Mouse (Mus musculus) mammary gland, adult 2 months (tissue): ENCODE measurements around the gene Sdf2. TPM values are rescaled to one million over a fixed set of nuclear protein-coding genes. Genes with fewer than 3 reads are reported as not detected.

ENCODE experiments used
- polyA plus RNA-seq: library from polyadenylated mRNA; depleted of rRNA; stranded (reverse); fragments of >200 nt; gene quantifications from 2 replicates; pipeline ENCODE4 v1.2.3, GENCODE M21; 2012; ENCODE audit warnings: low replicate concordance; rRNA removed

Sdf2 gene
- polyA plus RNA-seq: 74.7 and 130 TPM in 2 replicates

GRCm38 (mm10) chr11:78245627-78246317 lies at the start of gene Sdf2, which contains the start of gene Supt6:
Gene Sdf2, plus strand, starts transcription at chr11:78245746.
Gene Supt6, minus strand, starts transcription at chr11:78245987.

GRCm38 (mm10) chr11:78261380-78262352 lies 16.1 kb downstream of the Sdf2 start, which contains the start of gene 2610507B11Rik:
Gene 2610507B11Rik, plus strand, starts transcription at chr11:78261752.

GRCm38 (mm10) chr11:78290654-78291053 lies 45.1 kb downstream of the Sdf2 start, which contains the start of gene BC030499:
Gene BC030499, plus strand, starts transcription at chr11:78290841.

GRCm38 (mm10) chr11:78301357-78302084 lies 56.0 kb downstream of the Sdf2 start, which contains the start of gene Spag5:
Gene Spag5, plus strand, starts transcription at chr11:78301529.

Other genes with a start within 250 kb of the Sdf2 start
- gene Dhrs13, start 213.5 kb upstream of the Sdf2 start, polyA plus RNA-seq: 3.6 and 4.5 TPM in 2 replicates
- 111 and 198 TPM in 2 replicates for gene Flot2, start 207.8 kb upstream of the Sdf2 start, polyA plus RNA-seq
- gene Eral1, start 165.4 kb upstream of the Sdf2 start, polyA plus RNA-seq: 34.6 and 57.5 TPM in 2 replicates
- gene Fam222b, start 151.1 kb upstream of the Sdf2 start, polyA plus RNA-seq: 16.2 and 28.6 TPM in 2 replicates
- gene Traf4, start 80.2 kb upstream of the Sdf2 start, polyA plus RNA-seq: 63.0 and 125 TPM in 2 replicates
- gene Nek8, start 69.1 kb upstream of the Sdf2 start, polyA plus RNA-seq: 21.0 and 21.1 TPM in 2 replicates
- 120 and 266 TPM in 2 replicates for gene Tlcd1, start 69.0 kb upstream of the Sdf2 start, polyA plus RNA-seq
- 123 and 258 TPM in 2 replicates for gene Rpl23a, start 62.2 kb upstream of the Sdf2 start, polyA plus RNA-seq
- 98.3 and 206 TPM in 2 replicates for gene Rab34, start 57.3 kb upstream of the Sdf2 start, polyA plus RNA-seq
- gene Proca1, start 52.4 kb upstream of the Sdf2 start, polyA plus RNA-seq: 3.4 and 6.1 TPM in 2 replicates
- 16.2 and 27.0 TPM in 2 replicates for gene Supt6, start 241 bp downstream of the Sdf2 start, polyA plus RNA-seq
- gene 2610507B11Rik, start 16.0 kb downstream of the Sdf2 start, polyA plus RNA-seq: 69.1 and 142 TPM in 2 replicates
- 0.10 and 0.50 TPM in 2 replicates for gene BC030499, start 45.1 kb downstream of the Sdf2 start, polyA plus RNA-seq
- 1.6 and 2.6 TPM in 2 replicates for gene Spag5, start 55.8 kb downstream of the Sdf2 start, polyA plus RNA-seq
- 18.0 and 27.1 TPM in 2 replicates for gene Aldoc, start 77.2 kb downstream of the Sdf2 start, polyA plus RNA-seq
- 87.7 and 99.7 TPM in 2 replicates for gene Pigs, start 82.7 kb downstream of the Sdf2 start, polyA plus RNA-seq
- 92.2 and 115 TPM in 2 replicates for gene Unc119, start 97.7 kb downstream of the Sdf2 start, polyA plus RNA-seq
- 0.04 and 0.24 TPM in 2 replicates for gene Foxn1, start 140.8 kb downstream of the Sdf2 start, polyA plus RNA-seq
- gene Slc13a2, start 176.5 kb downstream of the Sdf2 start, polyA plus RNA-seq: 0.45 and 0.98 TPM in 2 replicates
- gene Slc46a1, start 220.0 kb downstream of the Sdf2 start, polyA plus RNA-seq: 36.6 and 36.8 TPM in 2 replicates